Mouse (Mus musculus) stomach, postnatal 0 days (tissue): ENCODE data around the gene Avpi1. TPM values are rescaled to one million over a fixed set of nuclear protein-coding genes. Genes with fewer than 3 reads are reported as not detected.
A peak's percentile ranks its signal among the peaks of the same experiment; 100 is the strongest.
"Not testable (repeated sequence)": the region's sequence is repeated elsewhere in the genome, so short reads cannot be mapped to it uniquely, and the experiment has no call there.

Experiments
- ATAC-seq: fragments of 200-750 bp; cut with Nextera tagmentation; 2 replicates; pipeline ENCODE4 v1.8.0; 2017; ENCODE audit not compliant: low FRiP score, low TSS enrichment
- DNase-seq: peaks from one replicate; pipeline ENCODE4 v3.0.0-alpha.2; 2016; ENCODE audit warnings: low spot score
- H3K27ac ChIP-seq: fragments of 300-500 bp; sonication (generic); replicated peaks from 2 replicates; pipeline ENCODE4 v1.5.1; 2014; ENCODE audit warnings: mild to moderate bottlenecking, control low read depth
- H3K27me3 ChIP-seq: fragments of 300-500 bp; sonication (generic); 2 replicates; pipeline ENCODE4 v1.6.1; 2014; ENCODE audit warnings: low read length; ENCODE audit not compliant: control insufficient read depth, insufficient read depth
- H3K36me3 ChIP-seq: fragments of 300-500 bp; sonication (generic); 2 replicates; pipeline ENCODE4 v1.6.1; 2014; ENCODE audit warnings: low read length, mixed read lengths; ENCODE audit not compliant: control insufficient read depth, insufficient read depth
- H3K4me1 ChIP-seq: fragments of 300-500 bp; sonication (generic); replicated peaks from 2 replicates; pipeline ENCODE4 v1.6.1; 2014; ENCODE audit warnings: antibody characterized with exemption; ENCODE audit not compliant: control insufficient read depth, insufficient read depth
- H3K4me2 ChIP-seq: fragments of 300-500 bp; sonication (generic); replicated peaks from 2 replicates; pipeline ENCODE4 v1.6.1; 2014; ENCODE audit warnings: low read depth, mild to moderate bottlenecking, control low read depth, moderate library complexity
- H3K4me3 ChIP-seq: fragments of 300-500 bp; sonication (generic); 2 replicates; pipeline ENCODE4 v1.5.1; 2014; ENCODE audit warnings: low read depth, low read length, control low read depth
- H3K9ac ChIP-seq: fragments of 300-500 bp; sonication (generic); 2 replicates; pipeline ENCODE4 v1.6.1; 2014; ENCODE audit warnings: mild to moderate bottlenecking, low read length, control low read depth, mixed read lengths
- H3K9me3 ChIP-seq: fragments of 300-500 bp; sonication (generic); 2 replicates; pipeline ENCODE4 v1.6.1; 2016; ENCODE audit warnings: low read length; ENCODE audit not compliant: control insufficient read depth
- CTCF ChIP-seq: IDR thresholded peaks from 2 replicates; pipeline ENCODE4 v1.5.1; 2016; ENCODE audit warnings: antibody characterized with exemption, low read depth, mild to moderate bottlenecking, moderate library complexity
- EP300 ChIP-seq: optimal IDR thresholded peaks from 2 replicates; pipeline ENCODE3; 2016; ENCODE audit warnings: antibody characterized with exemption
- WGBS: fragments of 180-500 bp; shearing (Covaris S2); extraction: QIAGEN DNeasy Blood & Tissue Kit; methylation state at CpG from one replicate; pipeline ENCODE4 v1.1.7; 2014; 5-methylcytosine and 5-hydroxymethylcytosine counted together
- polyA plus RNA-seq: library from polyadenylated mRNA; unstranded; fragments of >200 nt; fragmentation: Nextera tagmentation; extraction: Ambion mirVana; gene quantifications from 2 replicates; pipeline ENCODE4 v1.2.1, GENCODE M21; 2015

The Avpi1 gene
- polyA plus RNA-seq, 1 experiment from 2014 or later: 108 TPM

DNA sequence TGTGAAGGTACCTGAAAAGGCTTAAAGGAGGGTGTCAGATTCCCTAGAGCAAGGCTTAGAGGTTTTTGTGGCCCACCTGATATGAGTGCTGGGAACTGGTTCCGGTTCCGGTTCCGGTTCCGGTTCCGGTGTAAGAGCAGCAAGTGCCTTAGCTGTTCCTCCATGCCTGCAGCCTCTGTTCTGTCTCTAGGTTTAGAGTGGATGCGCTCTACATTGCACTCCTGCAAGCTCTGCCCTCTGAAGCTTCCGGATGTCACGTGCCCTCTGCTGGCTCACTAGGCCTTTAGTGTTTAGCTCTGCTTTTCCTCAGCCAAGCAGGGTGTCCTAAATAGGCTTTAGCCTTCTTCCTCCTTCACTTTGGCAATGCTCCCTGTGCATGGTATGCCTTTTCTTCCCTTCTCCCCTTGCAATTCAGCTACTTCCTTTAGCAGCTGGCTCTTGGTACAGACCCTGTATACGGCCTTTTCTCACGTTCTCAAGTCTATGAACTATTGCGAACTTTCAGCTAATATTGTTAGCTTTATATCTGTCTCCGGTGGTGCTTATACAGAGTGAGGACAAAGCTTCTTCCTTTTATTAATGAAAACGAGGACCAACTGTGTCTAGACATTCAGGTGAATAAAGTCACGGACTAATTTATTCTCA lies 39.6 kb downstream of the Avpi1 start:
- TF ChIP-seq EP300 (no peak), CTCF (peak; percentile 33)

DNA sequence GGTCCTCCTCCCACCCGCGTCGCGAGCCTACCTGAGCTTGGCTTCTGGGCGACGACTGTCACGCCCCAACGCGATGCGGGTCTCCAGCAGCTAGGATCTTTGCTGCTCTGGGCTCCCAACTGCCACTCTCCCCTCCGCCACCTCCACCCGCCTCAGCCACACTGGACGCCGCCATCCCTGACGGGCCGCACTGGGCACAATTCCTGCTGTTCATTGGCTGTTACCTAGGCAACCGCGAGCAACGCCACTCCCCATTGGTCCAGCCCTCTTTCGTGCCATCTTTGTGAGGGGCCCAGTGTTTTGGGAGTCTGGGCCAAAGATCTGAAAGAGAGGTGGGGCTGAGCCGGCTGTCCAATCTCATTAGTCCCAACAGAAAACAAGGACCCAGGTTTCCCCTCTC lies 42.7 kb downstream of the Avpi1 start, which contains the start of gene Morn4:
Morn4 (minus strand) TSS at position 192 of the 400 bp plus-strand sequence.
- H3K4me2 ChIP-seq: peak within 1 kb of the TSS; percentile 82
- peak; percentile 83 for DNase-seq
- peak; percentile 54 for ATAC-seq
- no peak for TF ChIP-seq EP300
- no peak for TF ChIP-seq CTCF
- peak within 1 kb of the TSS; percentile 49 for H3K4me3 ChIP-seq
- H3K27ac ChIP-seq: no peak within 1 kb of the TSS
- no peaks in the 10 kb centered on the region for H3K9me3 ChIP-seq
- H3K9ac ChIP-seq: peak within 1 kb of the TSS; percentile 59
- peaks cover 3% of the 10 kb centered on the region; the same call in 1 of the 2 replicates for H3K4me1 ChIP-seq
- H3K36me3 ChIP-seq: no peaks in the 10 kb centered on the region
- H3K27me3 ChIP-seq: no peaks in the 10 kb centered on the region
- 2% methylated on average over 21 of the region's 21 CpGs for WGBS

More for the DNA sequence above, 39.6 kb downstream of the Avpi1 start:
- DNase-seq: peak; percentile 59
- H3K27me3 ChIP-seq: no peaks in the 10 kb centered on the region
- H3K9me3 ChIP-seq: no peaks in the 10 kb centered on the region
- peaks cover 5% of the 10 kb centered on the region; the same call in 1 of the 2 replicates for H3K4me1 ChIP-seq
- peak overlapping the region; percentile 88 for H3K27ac ChIP-seq
- ATAC-seq: 0 out of 2 replicates have a peak, but pooled peaks have one; percentile 7
- no peaks in the 10 kb centered on the region for H3K36me3 ChIP-seq
- H3K4me2 ChIP-seq: peak overlapping the region; percentile 62
- peak overlapping the region; percentile 81 for H3K4me3 ChIP-seq
- peak overlapping the region; percentile 50; the same call in 1 of the 2 replicates for H3K9ac ChIP-seq
- WGBS: 16% methylated on average over 14 of the region's 14 CpGs

DNA sequence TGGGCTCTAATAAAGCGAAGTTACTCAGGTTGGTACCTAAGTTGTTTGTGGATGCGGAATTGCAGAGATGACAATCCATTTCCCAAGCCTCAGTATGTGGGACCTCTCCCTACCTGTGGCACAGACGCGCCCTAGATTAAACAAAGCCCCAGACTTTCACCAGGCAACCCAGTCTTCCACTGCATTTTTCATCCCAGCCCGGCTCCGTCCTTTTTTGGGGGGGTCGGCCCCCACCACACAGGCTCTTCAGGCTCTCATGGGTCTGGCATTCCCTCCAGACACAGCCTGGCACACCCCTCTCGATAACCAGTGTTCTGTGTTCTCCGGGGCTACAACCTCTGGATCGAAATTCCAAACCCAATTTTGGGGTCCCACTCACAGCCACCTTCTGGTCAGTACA lies 43.2 kb downstream of the Avpi1 start:
- H3K9me3 ChIP-seq: no peaks in the 10 kb centered on the region
- no peaks in the 10 kb centered on the region for H3K27me3 ChIP-seq
- peaks cover 3% of the 10 kb centered on the region; the same call in 1 of the 2 replicates for H3K4me1 ChIP-seq
- H3K4me2 ChIP-seq: peak overlapping the region; percentile 82
- peak overlapping the region; percentile 59 for H3K9ac ChIP-seq
- peak overlapping the region; percentile 49 for H3K4me3 ChIP-seq
- ATAC-seq (no peak), DNase-seq (no peak)
- H3K27ac ChIP-seq: no peak overlapping the region
- TF ChIP-seq EP300 (no peak), CTCF (no peak)
- WGBS: 8% methylated on average over 10 of the region's 10 CpGs
- no peaks in the 10 kb centered on the region for H3K36me3 ChIP-seq

DNA sequence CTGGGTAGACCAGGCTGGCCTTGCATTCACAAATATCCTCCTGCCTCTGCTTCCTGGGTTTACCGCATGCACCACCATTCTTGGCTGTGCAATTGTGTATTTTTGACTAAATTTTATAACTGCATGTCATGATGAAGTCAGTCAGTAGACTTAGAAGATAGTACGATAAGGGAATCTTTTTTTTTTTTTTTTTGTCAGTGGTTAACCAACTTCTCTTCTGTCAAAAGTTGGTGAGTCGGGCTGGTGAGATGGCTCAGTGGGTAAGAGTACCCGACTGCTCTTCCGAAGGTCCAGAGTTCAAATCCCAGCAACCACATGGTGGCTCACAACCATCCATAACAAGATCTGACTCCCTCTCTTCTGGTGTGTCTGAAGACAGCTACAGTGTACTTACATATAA lies 47.2 kb downstream of the Avpi1 start:
- H3K4me3 ChIP-seq: not testable (repeated sequence)
- 91% methylated on average over 5 of the region's 5 CpGs for WGBS

DNA sequence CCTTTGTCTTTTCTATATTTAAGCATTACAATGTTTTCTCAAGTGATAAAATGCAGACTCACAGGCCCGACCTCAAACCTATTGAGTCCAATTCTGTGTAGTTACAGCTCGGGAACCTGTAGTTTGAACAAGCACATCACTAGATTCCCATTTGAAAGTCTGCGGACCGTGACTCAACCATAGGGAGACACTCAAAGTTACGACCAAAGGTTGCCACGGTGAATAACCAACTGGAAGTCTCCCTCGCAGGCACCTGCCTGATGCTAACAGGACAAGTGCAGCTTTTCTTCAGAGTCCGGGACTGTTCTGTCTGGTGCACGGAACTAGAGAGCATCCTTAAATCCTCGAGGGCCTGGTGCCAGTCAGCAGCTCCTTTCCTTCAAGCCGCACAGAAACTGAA lies 48.4 kb downstream of the Avpi1 start:
- H3K4me3 ChIP-seq: no peak overlapping the region
- no peaks in the 10 kb centered on the region for H3K9me3 ChIP-seq
- whole genome bisulfite sequencing: 84% methylated on average over 11 of the region's 11 CpGs
- H3K27ac ChIP-seq: no peak overlapping the region
- no peak overlapping the region for H3K9ac ChIP-seq
- TF ChIP-seq CTCF: no peak
- no peak for TF ChIP-seq EP300
- H3K4me2 ChIP-seq: no peak overlapping the region
- H3K4me1 ChIP-seq: no peaks in the 10 kb centered on the region
- no peaks in the 10 kb centered on the region for H3K36me3 ChIP-seq
- no peaks in the 10 kb centered on the region for H3K27me3 ChIP-seq
- ATAC-seq (no peak), DNase-seq (no peak)

More for the DNA sequence above, 47.2 kb downstream of the Avpi1 start:
- H3K27me3 ChIP-seq, H3K36me3 ChIP-seq, H3K4me1 ChIP-seq, H3K4me2 ChIP-seq, ATAC-seq, H3K27ac ChIP-seq, H3K9ac ChIP-seq, H3K9me3 ChIP-seq, DNase-seq: not testable (repeated sequence)

DNA sequence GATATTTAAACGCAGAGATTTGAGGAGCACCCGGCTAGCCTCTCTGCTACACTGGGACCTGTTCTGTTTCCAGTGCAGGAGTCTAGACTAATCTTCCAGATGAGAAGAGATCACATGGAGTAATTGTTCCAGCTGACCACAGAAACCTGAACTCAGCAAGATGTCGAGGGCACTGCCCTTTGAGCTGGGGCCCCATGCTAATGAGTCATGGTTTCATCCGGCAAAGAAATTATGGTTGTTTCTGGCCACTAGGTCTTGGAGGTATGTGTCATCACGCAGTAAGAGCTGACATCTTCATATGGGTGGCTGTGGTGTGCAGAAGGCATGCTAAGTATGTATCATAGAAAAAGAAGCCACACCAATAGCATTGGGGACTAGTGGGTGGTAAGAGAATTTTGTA lies 48.9 kb downstream of the Avpi1 start:
- Histone ChIP-seq H3K4me1 (no peaks in the 10 kb centered on the region), H3K27me3 (no peaks in the 10 kb centered on the region), H3K4me2 (no peak overlapping the region), H3K36me3 (no peaks in the 10 kb centered on the region), H3K9me3 (no peaks in the 10 kb centered on the region), H3K4me3 (no peak overlapping the region), H3K9ac (no peak overlapping the region), H3K27ac (no peak overlapping the region)
- TF ChIP-seq CTCF (no peak), EP300 (no peak)
- DNase-seq (no peak), ATAC-seq (no peak; the same call in 1 of the 2 replicates)
- WGBS: 82% methylated on average over 5 of the region's 5 CpGs
